ENCODE assay signal across 9 mouse cellular contexts in the genomic region with DNA sequence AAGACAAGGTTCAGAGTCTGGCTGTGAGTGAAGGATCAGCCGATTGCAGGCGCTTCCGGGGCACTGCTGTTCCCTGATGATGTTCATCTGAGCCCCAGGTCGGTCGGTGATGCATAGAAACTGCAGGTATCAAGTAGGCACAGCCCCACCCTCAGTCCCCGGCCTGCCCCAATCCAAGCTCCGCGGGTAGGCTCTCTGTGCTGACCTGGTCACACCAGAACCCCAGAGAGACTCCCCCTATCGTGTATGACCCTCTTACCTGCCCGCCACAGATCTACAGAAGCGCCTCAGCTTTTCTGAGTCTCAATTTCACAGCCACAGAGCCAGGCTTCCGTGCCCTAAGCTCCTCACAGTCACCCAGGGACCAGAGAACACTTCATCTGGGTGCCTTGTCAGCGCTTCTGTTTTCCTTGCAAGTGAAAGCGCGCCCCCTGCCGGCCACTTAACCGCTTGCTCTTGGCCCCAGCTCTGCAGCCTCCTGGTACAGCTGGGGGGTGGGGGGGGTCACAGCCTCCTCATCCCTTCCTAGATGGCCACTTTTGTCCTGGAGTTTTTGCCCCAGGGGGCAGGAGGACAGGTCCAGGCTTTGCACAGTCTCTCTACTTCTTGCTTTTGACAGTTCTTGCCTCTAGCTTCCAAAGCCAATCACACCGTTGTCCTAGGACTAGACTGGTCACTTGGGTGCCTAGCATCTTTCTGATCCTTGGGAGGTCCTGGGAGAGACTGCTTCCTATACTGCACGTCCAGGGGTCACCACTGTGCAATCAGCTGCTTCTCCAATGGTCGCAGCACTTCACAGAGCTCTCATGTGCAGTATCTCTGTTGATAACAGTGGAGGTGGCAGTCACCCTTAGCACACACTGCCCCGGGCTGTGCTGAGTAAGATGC. TPM values are rescaled to one million over a fixed set of nuclear protein-coding genes. Genes with fewer than 3 reads are reported as not detected.
DNase-seq lines count a peak whose midpoint lies in the region; ATAC-seq and TF ChIP-seq lines count a peak whose summit lies in the region.
"Had no signal": no experiment of that assay in that cellular context is flagged by ENCODE, and none has a peak within 500 bp of the region (broad histone marks: within the 10 kb centered on the region; RNA-seq: fewer than 3 reads in every experiment).

No protein-coding gene starts in this region.

- H3K27me3 ChIP-seq in ES-Bruce4 (ENCODE audit: control insufficient read depth, insufficient read depth, low read length, poor library complexity, severe bottlenecking), result no peaks in the 10 kb centered on the region
- no peaks in the 10 kb centered on the region for H3K27me3 ChIP-seq in forebrain, embryonic 15.5 days
- no peaks in the 10 kb centered on the region for H3K27me3 ChIP-seq in lung, embryonic 15.5 days

- H3K36me3 ChIP-seq in ES-Bruce4 (ENCODE audit: control insufficient read depth, insufficient read depth, low read length, poor library complexity, severe bottlenecking), result no peaks in the 10 kb centered on the region
- H3K36me3 ChIP-seq in forebrain, embryonic 15.5 days, result no peaks in the 10 kb centered on the region
- peaks cover 32% of the 10 kb centered on the region for H3K36me3 ChIP-seq in lung, embryonic 15.5 days

- ATAC-seq in forebrain, embryonic 15.5 days (replicated peaks), result peak; percentile 80
- ATAC-seq in hematopoietic stem cell, adult 5-6 weeks (replicated peaks in 1 of 2; ENCODE audit: insufficient read depth in 1 of 2, low FRiP score in 2 of 2, low TSS enrichment in 1 of 2, low read depth in 1 of 2, poor library complexity in 2 of 2, severe bottlenecking in 2 of 2), result peak; percentile 57 to 70
- peak; percentile 59; the same call in 1 of the 2 replicates for ATAC-seq in lung, embryonic 15.5 days (ENCODE audit: borderline replicate concordance, extremely low read depth, low FRiP score, low TSS enrichment)

- no peaks in the 10 kb centered on the region for H3K9me3 ChIP-seq in ES-Bruce4 (replicated peaks; ENCODE audit: control insufficient read depth, insufficient read depth, low read length, poor library complexity, severe bottlenecking)
- H3K9me3 ChIP-seq in forebrain, embryonic 15.5 days, result no peaks in the 10 kb centered on the region
- no peaks in the 10 kb centered on the region for H3K9me3 ChIP-seq in lung, embryonic 15.5 days

- no peak for TF ChIP-seq EP300 in ES-Bruce4 (IDR thresholded peaks at IDR 0.05; ENCODE audit: insufficient read depth, low read depth, low read length)

- no peak overlapping the region for H3K4me2 ChIP-seq in forebrain, embryonic 15.5 days (replicated peaks)
- no peak overlapping the region for H3K4me2 ChIP-seq in lung, embryonic 15.5 days

- peak; percentile 90 for DNase-seq in cerebellum, adult 11 months
- peak; percentile 85 to 93 for DNase-seq in layer of hippocampus, adult 2 months (ENCODE audit: low spot score in 2 of 2)
- DNase-seq in ovary, adult 18-20 months (ENCODE audit: low spot score), result peak; percentile 63
- DNase-seq in testis, postnatal 14 days (ENCODE audit: low spot score), result peak; percentile 78

- no peak overlapping the region for H3K9ac ChIP-seq in ES-Bruce4 (ENCODE audit: low read depth, poor library complexity, severe bottlenecking)
- H3K9ac ChIP-seq in forebrain, embryonic 15.5 days (replicated peaks), result no peak overlapping the region
- no peak overlapping the region for H3K9ac ChIP-seq in lung, embryonic 15.5 days

- peak; percentile 69 for TF ChIP-seq CTCF in ES-Bruce4 (IDR thresholded peaks at IDR 0.05; ENCODE audit: low read depth, low read length)
- TF ChIP-seq CTCF in layer of hippocampus, adult 2 months (conservative IDR thresholded peaks at IDR 0.05), result peak; percentile 81

- H3K4me3 ChIP-seq in ES-Bruce4 (ENCODE audit: low read depth, low read length), result no peak overlapping the region
- H3K4me3 ChIP-seq in forebrain, embryonic 15.5 days, result no peak overlapping the region
- H3K4me3 ChIP-seq in layer of hippocampus, adult 2 months, result no peak overlapping the region
- no peak overlapping the region for H3K4me3 ChIP-seq in lung, embryonic 15.5 days
- H3K4me3 ChIP-seq: erythroblast, embryonic 14.5 days had no signal

- no peaks in the 10 kb centered on the region for H3K4me1 ChIP-seq in ES-Bruce4 (ENCODE audit: control insufficient read depth, insufficient read depth, low read length)
- peaks cover 4% of the 10 kb centered on the region; the same call in 1 of the 2 replicates for H3K4me1 ChIP-seq in forebrain, embryonic 15.5 days
- H3K4me1 ChIP-seq in lung, embryonic 15.5 days, result no peaks in the 10 kb centered on the region

- H3K27ac ChIP-seq in ES-Bruce4 (ENCODE audit: insufficient read depth, low read length), result no peak overlapping the region
- no peak overlapping the region for H3K27ac ChIP-seq in forebrain, embryonic 15.5 days (replicated peaks)
- H3K27ac ChIP-seq in layer of hippocampus, adult 2 months, result no peak overlapping the region
- no peak overlapping the region for H3K27ac ChIP-seq in lung, embryonic 15.5 days

- TF ChIP-seq POLR2A in ES-Bruce4 (IDR thresholded peaks at IDR 0.05; ENCODE audit: insufficient read depth, low read length), result no peak

- 38% methylated on average over 21 of the region's 21 CpGs for WGBS in forebrain, embryonic 15.5 days
- 34% methylated on average over 21 of the region's 21 CpGs for WGBS in lung, embryonic 15.5 days

RNA-seq across cellular contexts. Expression of gene Orm1, which starts 36.9 kb away (rescaled TPM):
- not detected in 2 replicates for polyA plus RNA-seq in ES-Bruce4 (2011; ENCODE audit: insufficient read depth, insufficient read length, low read depth, missing spikeins)
- polyA plus RNA-seq in forebrain, embryonic 15.5 days (2015; fragmentation: Nextera tagmentation; extraction: Ambion mirVana), result not detected in 2 replicates
- total RNA-seq in hematopoietic stem cell, adult 5-6 weeks (2017), result 0.84 and 11.3 TPM in 2 replicates
- not detected for total RNA-seq in layer of hippocampus, adult 2 months (2021)
- polyA plus RNA-seq in lung, embryonic 15.5 days (2015; fragmentation: Nextera tagmentation; extraction: Ambion mirVana), result not detected in 2 replicates
- polyA plus RNA-seq: erythroblast, embryonic 14.5 days had no signal

RNA-seq across cellular contexts. Expression of gene Orm3, which starts 48.5 kb away (rescaled TPM):
- polyA plus RNA-seq in ES-Bruce4 (2011; ENCODE audit: insufficient read depth, insufficient read length, low read depth, missing spikeins), result not detected in 2 replicates
- polyA plus RNA-seq in forebrain, embryonic 15.5 days (2015; fragmentation: Nextera tagmentation; extraction: Ambion mirVana), result not detected in 2 replicates
- not detected in 2 replicates for total RNA-seq in hematopoietic stem cell, adult 5-6 weeks (2017)
- total RNA-seq in layer of hippocampus, adult 2 months (2021), result not detected
- polyA plus RNA-seq in lung, embryonic 15.5 days (2015; fragmentation: Nextera tagmentation; extraction: Ambion mirVana), result not detected in 2 replicates
- polyA plus RNA-seq: erythroblast, embryonic 14.5 days had no signal

RNA-seq across cellular contexts. Expression of gene Orm2, which starts 54.8 kb away (rescaled TPM):
- polyA plus RNA-seq in ES-Bruce4 (2011; ENCODE audit: insufficient read depth, insufficient read length, low read depth, missing spikeins), result not detected in 2 replicates
- not detected in 2 replicates for polyA plus RNA-seq in forebrain, embryonic 15.5 days (2015; fragmentation: Nextera tagmentation; extraction: Ambion mirVana)
- total RNA-seq in hematopoietic stem cell, adult 5-6 weeks (2017), result not detected in 2 replicates
- total RNA-seq in layer of hippocampus, adult 2 months (2021), result not detected
- not detected in 2 replicates for polyA plus RNA-seq in lung, embryonic 15.5 days (2015; fragmentation: Nextera tagmentation; extraction: Ambion mirVana)
- polyA plus RNA-seq: erythroblast, embryonic 14.5 days had no signal
